Mouse (Mus musculus) small intestine, adult 2 months (tissue): Measurements from ENCODE around the gene Pttg1ip.

Experiments used
- CTCF ChIP-seq: fragments of 200-500 bp; IDR thresholded peaks from 2 replicates; pipeline ENCODE4 v1.5.1; 2012; ENCODE audit warnings: low read depth, mild to moderate bottlenecking, control low read depth, inconsistent platforms, low read length, moderate library complexity, mixed read lengths; ENCODE audit not compliant: insufficient replicate concordance, insufficient read length; ENCODE audit errors: extremely low read depth
- POLR2A ChIP-seq: fragments of 200-500 bp; IDR thresholded peaks from 2 replicates; pipeline ENCODE4 v1.6.1; 2012; ENCODE audit warnings: low read depth, mild to moderate bottlenecking, control low read depth, inconsistent platforms, low read length, moderate library complexity

DNA sequence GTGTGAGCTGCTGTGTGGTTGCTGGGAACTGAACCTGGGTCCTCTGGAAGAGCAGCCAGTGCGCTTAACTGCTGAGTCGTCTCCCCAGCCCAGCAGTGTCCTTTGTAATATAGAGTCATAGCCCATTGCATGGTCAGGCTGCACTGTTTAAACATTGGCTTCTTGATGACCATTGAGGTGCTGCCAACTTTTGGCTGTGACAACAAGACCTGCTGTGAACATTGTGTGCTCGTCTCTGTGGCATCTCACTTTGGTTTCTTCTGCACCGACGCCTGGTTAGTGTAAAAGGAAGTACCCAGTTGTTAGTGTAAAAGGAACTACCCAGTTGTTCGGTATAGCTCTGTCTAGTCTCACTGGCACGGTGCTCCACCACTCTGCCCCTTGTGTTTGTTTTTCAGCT is 45.1 kb downstream of the Pttg1ip start:
- no peak for TF ChIP-seq POLR2A
- TF ChIP-seq CTCF = no peak
